Mouse (Mus musculus) myocyte (in vitro differentiated cells): ENCODE results near the gene Gm13212. TPM values are rescaled to one million over a fixed set of nuclear protein-coding genes. Genes with fewer than 3 reads are reported as not detected.
A peak's percentile ranks its signal among the peaks of the same experiment; 100 is the strongest.
"Not testable (repeated sequence)": the region's sequence is repeated elsewhere in the genome, so short reads cannot be mapped to it uniquely, and the experiment has no call there.

Experiments used
- H3K27me3 ChIP-seq: one replicate; pipeline ENCODE4 v1.6.1; 2011; ENCODE audit not compliant: control insufficient read depth, insufficient read depth, insufficient read length
- H3K36me3 ChIP-seq: one replicate; pipeline ENCODE4 v1.6.1; 2011; ENCODE audit not compliant: control insufficient read depth, insufficient read depth
- H3K4me2 ChIP-seq: one replicate; pipeline ENCODE4 v1.6.1; 2011; ENCODE audit warnings: low read depth, control low read depth
- H3K4me3 ChIP-seq: one replicate; pipeline ENCODE4 v1.5.1; 2011; ENCODE audit warnings: mild to moderate bottlenecking, control low read depth, moderate library complexity
- H3K79me2 ChIP-seq: one replicate; pipeline ENCODE4 v1.6.1; 2011; ENCODE audit not compliant: control insufficient read depth, insufficient read depth
- H3ac ChIP-seq: one replicate; pipeline ENCODE4 v1.6.1; 2011; ENCODE audit not compliant: control insufficient read depth, insufficient read length
- CEBPB ChIP-seq: IDR thresholded peaks from 2 replicates; pipeline ENCODE4 v1.6.1; 2011; ENCODE audit warnings: mild to moderate bottlenecking, moderate library complexity; ENCODE audit not compliant: poor library complexity, insufficient read depth, severe bottlenecking
- E2F4 ChIP-seq: IDR thresholded peaks from one replicate; pipeline ENCODE4 v1.6.1; 2011; ENCODE audit warnings: mild to moderate bottlenecking, control low read depth, moderate library complexity; ENCODE audit not compliant: insufficient read depth
- MAX ChIP-seq: IDR thresholded peaks from one replicate; pipeline ENCODE4 v1.6.1; 2011; ENCODE audit warnings: low read depth, mild to moderate bottlenecking, control low read depth
- MYOD1 ChIP-seq, 3 experiments: IDR thresholded peaks; one replicate each; pipeline ENCODE4 v1.6.1; 2011; ENCODE audit warnings: control low read depth in 2 of 3, low read depth in 2 of 3, mild to moderate bottlenecking in 2 of 3, moderate library complexity in 1 of 3; ENCODE audit not compliant: insufficient read length in 2 of 3, control insufficient read depth in 1 of 3
- MYOG ChIP-seq, 3 experiments: IDR thresholded peaks; one replicate each; pipeline ENCODE4 v1.6.1; 2011; ENCODE audit warnings: control low read depth in 2 of 3, low read depth in 2 of 3, mild to moderate bottlenecking in 2 of 3; ENCODE audit not compliant: insufficient read length in 2 of 3, control insufficient read depth in 1 of 3, insufficient read depth in 1 of 3
- POLR2A ChIP-seq: IDR thresholded peaks from one replicate; pipeline ENCODE4 v1.6.1; 2011; ENCODE audit warnings: low read depth, mild to moderate bottlenecking, control low read depth, moderate library complexity; ENCODE audit not compliant: insufficient read length
- POLR2AphosphoS2 ChIP-seq: IDR thresholded peaks from one replicate; pipeline ENCODE4 v1.6.1; 2011; ENCODE audit warnings: low read depth, control low read depth; ENCODE audit not compliant: insufficient read length
- REST ChIP-seq: IDR thresholded peaks from one replicate; pipeline ENCODE4 v1.6.1; 2011; ENCODE audit warnings: mild to moderate bottlenecking, control low read depth, moderate library complexity; ENCODE audit not compliant: insufficient read depth, insufficient read length
- SRF ChIP-seq: IDR thresholded peaks from one replicate; pipeline ENCODE4 v1.6.1; 2011; ENCODE audit warnings: low read depth; ENCODE audit not compliant: control insufficient read depth, insufficient read length
- TCF12 ChIP-seq: IDR thresholded peaks from one replicate; pipeline ENCODE4 v1.6.1; 2011; ENCODE audit warnings: mild to moderate bottlenecking, control low read depth; ENCODE audit not compliant: poor library complexity, insufficient read depth, severe bottlenecking
- TCF3 ChIP-seq: IDR thresholded peaks from one replicate; pipeline ENCODE4 v1.6.1; 2011; ENCODE audit warnings: low read depth, control low read depth; ENCODE audit not compliant: insufficient read length
- USF1 ChIP-seq: IDR thresholded peaks from one replicate; pipeline ENCODE4 v1.6.1; 2011; ENCODE audit warnings: low read depth, mild to moderate bottlenecking, control low read depth, moderate library complexity
- polyA plus RNA-seq: library from polyadenylated mRNA; unstranded; fragments of >200 nt; fragmentation: generic; extraction: Trizol; gene quantifications from one replicate; pipeline ENCODE4 v1.2.1, GENCODE M21; 2012; ENCODE audit warnings: missing spikeins

Gene Gm13212
- polyA plus RNA-seq, 1 experiment, result 0.71 TPM

- TF ChIP-seq POLR2AphosphoS2, result no peak
- no peak for TF ChIP-seq POLR2A
- TF ChIP-seq REST, result no peak
- TF ChIP-seq MYOG (IDR thresholded peaks at IDR 0.05; ENCODE audit: control insufficient read depth in 1 of 3, insufficient read depth in 1 of 3, insufficient read length in 2 of 3, low read depth in 2 of 3), result no peak
- TF ChIP-seq SRF, result no peak
- TF ChIP-seq USF1, result no peak
- no peak for TF ChIP-seq TCF3
- TF ChIP-seq MYOD1 (IDR thresholded peaks at IDR 0.05; ENCODE audit: control insufficient read depth in 1 of 3, insufficient read length in 2 of 3, low read depth in 2 of 3), result no peak
- TF ChIP-seq TCF12, result no peak
- no peak for TF ChIP-seq CEBPB
- TF ChIP-seq MAX, result no peak
- no peak for TF ChIP-seq E2F4
- no peaks in the 10 kb centered on the region for H3K27me3 ChIP-seq
- H3K79me2 ChIP-seq, result no peaks in the 10 kb centered on the region
- H3K36me3 ChIP-seq, result no peaks in the 10 kb centered on the region
- no peak overlapping the region for H3K4me2 ChIP-seq
- H3K4me3 ChIP-seq, result no peak overlapping the region
- no peak overlapping the region for H3ac ChIP-seq
Measured at GRCm38 (mm10) chr4:145564111-145564821, 20.7 kb upstream of the Gm13212 start.

GRCm38 (mm10) chr4:145570461-145570860, 14.5 kb upstream of the Gm13212 start:
- H3K4me2 ChIP-seq, H3K4me3 ChIP-seq, H3ac ChIP-seq, H3K27me3 ChIP-seq, H3K36me3 ChIP-seq, H3K79me2 ChIP-seq: not testable (repeated sequence)

- not testable (repeated sequence) for H3K4me3 ChIP-seq, H3K79me2 ChIP-seq, H3K36me3 ChIP-seq, H3ac ChIP-seq, H3K27me3 ChIP-seq, H3K4me2 ChIP-seq
Measured at GRCm38 (mm10) chr4:145576623-145577022, 8.3 kb upstream of the Gm13212 start.

GRCm38 (mm10) chr4:145580333-145580732, 4.6 kb upstream of the Gm13212 start:
- H3K79me2 ChIP-seq, H3K4me3 ChIP-seq, H3K27me3 ChIP-seq, H3K36me3 ChIP-seq, H3K4me2 ChIP-seq, H3ac ChIP-seq: not testable (repeated sequence)

GRCm38 (mm10) chr4:145586046-145586445, 1.1 kb downstream of the Gm13212 start:
- H3K27me3 ChIP-seq, H3K79me2 ChIP-seq, H3ac ChIP-seq, H3K36me3 ChIP-seq, H3K4me3 ChIP-seq: not testable (repeated sequence)
- peak overlapping the region; percentile 16 for H3K4me2 ChIP-seq

- H3K36me3 ChIP-seq, H3K4me2 ChIP-seq, H3ac ChIP-seq, H3K27me3 ChIP-seq, H3K4me3 ChIP-seq, H3K79me2 ChIP-seq: not testable (repeated sequence)
Measured at GRCm38 (mm10) chr4:145594183-145594582, 9.2 kb downstream of the Gm13212 start.

GRCm38 (mm10) chr4:145594798-145595197, 9.8 kb downstream of the Gm13212 start:
- H3K4me2 ChIP-seq, H3K36me3 ChIP-seq, H3ac ChIP-seq, H3K4me3 ChIP-seq, H3K27me3 ChIP-seq, H3K79me2 ChIP-seq: not testable (repeated sequence)

- not testable (repeated sequence) for H3K4me3 ChIP-seq, H3K27me3 ChIP-seq, H3K4me2 ChIP-seq
Measured at GRCm38 (mm10) chr4:145640416-145641185, 55.6 kb downstream of the Gm13212 start.

GRCm38 (mm10) chr4:145670385-145670784, 85.4 kb downstream of the Gm13212 start, which contains the start of gene Zfp980:
Gene Zfp980 (plus strand): TSS chr4:145670685.
- not testable (repeated sequence) for H3K4me3 ChIP-seq, H3K4me2 ChIP-seq, H3K36me3 ChIP-seq, H3K79me2 ChIP-seq, H3ac ChIP-seq, H3K27me3 ChIP-seq

More at GRCm38 (mm10) chr4:145640416-145641185, 55.6 kb downstream of the Gm13212 start:
- not testable (repeated sequence) for H3K79me2 ChIP-seq, H3ac ChIP-seq, H3K36me3 ChIP-seq

GRCm38 (mm10) chr4:145674286-145674780, 89.4 kb downstream of the Gm13212 start:
- H3K4me3 ChIP-seq, H3K79me2 ChIP-seq, H3K27me3 ChIP-seq: not testable (repeated sequence)

More at GRCm38 (mm10) chr4:145674286-145674780, 89.4 kb downstream of the Gm13212 start:
- not testable (repeated sequence) for H3ac ChIP-seq, H3K36me3 ChIP-seq, H3K4me2 ChIP-seq
